Mouse (Mus musculus): ENCODE results near the gene Slc7a11.

Slc7a11 gene

DNA sequence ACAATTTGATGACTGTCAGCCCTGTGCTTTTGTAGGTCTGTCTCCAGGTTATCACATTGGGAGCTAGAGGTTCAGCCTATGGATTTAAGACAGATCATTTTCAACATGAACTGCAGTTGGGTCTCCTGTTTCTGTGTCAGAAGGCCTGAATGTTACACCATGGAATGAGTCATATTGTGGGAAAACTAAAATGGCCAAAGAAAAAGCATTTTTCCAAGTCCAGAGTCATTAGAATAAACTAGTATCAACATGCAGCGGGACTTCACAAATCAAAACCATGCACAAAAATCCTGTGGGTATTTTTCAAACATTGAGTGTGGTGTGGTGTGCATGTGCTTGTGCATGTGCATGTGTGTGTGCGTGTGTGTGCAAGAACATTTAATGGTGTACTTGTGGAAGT is 482.8 kb downstream of the Slc7a11 start:
- DNase-seq: no peak

- no peak for DNase-seq
These were observed 496.6 kb downstream of the Slc7a11 start for GRCm38 (mm10) chr3:49946845-49947244.

- DNase-seq: no peak
These were observed 498.6 kb downstream of the Slc7a11 start for GRCm38 (mm10) chr3:49944783-49945182.

DNA sequence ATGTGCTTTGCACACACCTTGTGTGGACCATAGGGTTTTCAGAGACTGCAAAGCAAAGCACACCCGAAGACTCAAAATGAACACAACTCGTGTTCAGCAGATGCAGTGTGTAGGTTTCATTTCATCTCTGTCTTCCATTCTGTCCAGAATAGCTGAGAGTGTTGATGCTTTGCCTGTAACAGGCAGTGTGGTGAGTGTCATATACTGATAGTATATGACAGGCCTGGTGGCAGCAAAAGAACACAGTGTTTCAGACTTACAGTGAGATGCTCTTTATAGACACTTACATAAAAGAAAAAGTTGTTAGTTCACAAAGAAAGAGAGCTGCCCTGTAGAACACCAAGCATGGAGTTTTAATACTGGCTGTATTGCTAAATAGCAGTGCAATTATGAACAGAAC is 505.8 kb downstream of the Slc7a11 start:
- no peak for DNase-seq

GRCm38 (mm10) chr3:49929496-49929895 is 513.9 kb downstream of the Slc7a11 start:
- no peak for DNase-seq

DNA sequence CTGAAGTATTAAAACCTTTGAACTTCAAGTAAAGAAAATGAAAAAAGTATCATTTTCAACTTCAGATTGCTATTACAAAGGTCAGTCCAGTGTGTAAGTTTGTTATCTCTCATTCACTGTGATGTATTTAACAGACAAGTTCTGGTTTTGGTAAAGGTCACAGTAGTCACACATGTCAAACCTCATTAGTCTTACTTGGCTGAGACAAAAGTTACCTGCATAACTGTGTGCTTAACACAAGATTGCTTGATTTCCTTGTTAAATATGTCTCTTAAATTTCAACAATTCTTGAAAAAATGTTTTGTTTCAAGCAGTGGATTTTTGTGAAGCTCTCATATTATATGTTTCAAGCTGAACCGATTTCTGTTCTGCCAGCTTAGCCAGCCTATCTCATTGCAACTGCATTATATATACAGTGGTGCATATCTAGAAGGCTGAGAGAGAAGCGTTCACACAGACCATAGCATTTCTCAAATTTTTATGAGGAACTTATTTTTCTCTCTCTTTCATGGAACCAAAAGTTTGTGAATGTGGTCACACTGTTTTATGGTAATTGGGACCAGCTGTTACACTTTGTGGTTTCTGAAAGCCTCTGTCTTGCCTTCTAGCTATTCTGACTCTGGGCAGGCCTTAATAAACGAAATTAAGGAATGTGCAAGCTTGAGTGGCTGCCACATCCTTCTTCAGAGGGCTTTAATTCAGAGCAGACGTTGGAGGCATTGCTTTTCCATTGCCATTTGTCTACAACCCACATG is 514.7 kb downstream of the Slc7a11 start:
- no peak for DNase-seq

- DNase-seq: no peak
These were observed 529.5 kb downstream of the Slc7a11 start for GRCm38 (mm10) chr3:49913929-49914328.

DNA sequence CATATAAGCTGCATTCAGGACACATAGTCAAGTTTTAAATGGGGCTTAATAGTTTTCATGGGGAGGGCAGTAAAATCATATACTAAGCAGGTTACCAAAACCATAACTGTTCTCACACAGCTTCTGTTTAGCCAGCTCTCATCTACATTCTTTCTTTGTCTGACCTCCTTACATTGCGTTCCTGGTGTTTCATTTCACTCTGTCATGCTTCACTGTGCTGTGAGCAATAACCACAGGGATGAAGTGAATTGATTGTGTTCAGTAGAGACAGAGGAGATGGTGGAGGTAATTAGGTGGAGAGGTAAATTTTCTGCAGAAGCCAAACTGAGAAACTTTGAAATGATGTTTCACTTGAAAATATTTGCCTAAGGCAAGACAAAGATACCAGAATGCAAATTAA is 532.5 kb downstream of the Slc7a11 start:
- no peak for DNase-seq

DNA sequence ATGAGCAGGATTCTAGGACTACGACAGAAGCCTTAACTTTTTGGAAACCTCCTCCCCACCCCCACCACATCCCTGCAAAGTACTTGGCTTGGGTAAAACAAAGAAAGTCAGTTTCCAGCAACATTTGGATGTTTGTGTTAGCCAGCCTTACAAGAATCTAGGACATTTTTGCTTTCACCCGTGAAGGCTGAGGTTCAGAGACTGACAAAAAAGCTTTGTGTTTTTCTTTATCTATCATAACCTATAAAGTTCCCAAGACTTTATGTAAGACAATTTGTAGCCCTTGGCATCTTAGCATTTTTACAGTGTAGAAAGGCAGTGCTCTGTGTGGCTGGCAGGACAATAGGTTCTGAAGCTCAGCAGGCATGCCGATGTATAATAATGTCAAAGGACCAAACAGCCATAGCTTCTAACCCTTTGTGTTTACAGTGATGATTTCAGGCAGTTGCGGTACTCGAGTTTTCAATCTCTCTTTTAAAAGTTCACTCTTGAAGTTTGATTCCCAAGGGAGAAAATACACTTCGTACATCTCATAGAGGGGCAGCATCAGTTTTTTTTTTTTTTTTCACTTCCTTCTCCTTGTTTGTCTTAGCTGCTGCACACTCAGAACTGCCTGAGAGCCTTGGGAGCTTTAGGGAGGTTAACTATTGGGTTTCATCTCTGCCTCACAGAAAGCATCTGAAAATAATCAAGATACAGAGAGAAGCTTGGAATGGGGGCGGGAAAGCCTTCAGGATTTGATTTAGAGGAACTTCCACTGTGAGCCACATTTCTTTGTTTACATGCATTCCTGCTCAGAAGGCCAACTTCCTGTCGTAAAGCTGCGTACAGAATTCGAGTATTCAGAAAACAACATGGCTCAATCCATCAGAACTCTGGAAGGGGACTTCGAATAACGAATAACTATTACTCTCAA is 534.7 kb downstream of the Slc7a11 start:
- DNase-seq: no peak

GRCm38 (mm10) chr3:49893945-49894344 is 549.5 kb downstream of the Slc7a11 start:
- DNase-seq: no peak

GRCm38 (mm10) chr3:49887359-49887758 is 556.1 kb downstream of the Slc7a11 start:
- DNase-seq: no peak

DNA sequence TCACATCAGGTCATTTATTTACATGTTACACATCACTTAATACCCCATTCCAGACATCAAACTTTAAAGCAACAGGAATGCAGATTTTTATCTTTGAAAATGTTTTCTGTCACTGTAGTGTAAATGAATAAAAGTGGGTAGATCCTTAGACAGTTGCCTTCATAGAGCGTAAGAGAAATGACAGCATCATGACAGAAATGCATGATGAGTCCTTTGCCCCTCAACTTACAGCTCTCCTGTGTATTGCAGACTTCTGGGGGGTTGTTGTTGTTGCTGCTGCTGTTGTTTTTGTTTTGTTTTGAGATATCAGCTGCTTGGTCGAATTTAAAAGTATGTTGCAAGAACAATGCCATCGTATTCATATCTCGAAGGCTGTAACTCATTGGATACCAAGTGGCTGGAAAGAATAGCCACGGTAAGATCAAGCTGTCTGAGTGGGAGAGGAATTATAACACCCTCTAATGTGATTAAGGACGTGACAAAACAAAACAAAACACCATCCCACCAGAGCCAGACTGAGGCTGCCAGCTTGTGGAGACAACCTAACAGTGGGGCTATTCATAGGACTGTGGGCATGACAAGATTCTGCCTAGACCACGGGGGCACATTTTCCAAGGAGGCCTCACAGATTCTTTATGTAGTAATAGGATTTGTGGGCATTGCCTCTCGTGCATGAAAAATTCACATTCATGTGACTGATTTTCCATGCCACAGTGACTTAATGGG is 557.0 kb downstream of the Slc7a11 start:
- no peak for DNase-seq

DNA sequence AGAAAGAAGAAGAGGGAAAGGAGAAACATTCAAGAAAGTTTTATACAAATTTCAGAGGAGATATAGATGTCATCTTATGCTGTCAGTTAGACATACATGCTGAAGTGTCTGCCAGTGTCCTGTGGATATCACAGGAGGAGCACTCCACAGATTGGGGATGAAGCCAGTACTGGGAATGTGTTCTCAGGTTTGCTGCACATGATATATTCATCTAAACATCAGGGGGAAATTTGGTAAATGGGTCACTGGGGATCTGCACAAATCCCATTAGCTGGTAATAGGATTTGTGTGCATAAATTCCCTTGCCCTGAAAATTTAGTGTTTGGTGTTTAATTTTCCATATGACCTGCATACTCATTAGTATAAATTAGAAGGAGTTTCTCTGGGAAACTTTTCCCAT is 562.9 kb downstream of the Slc7a11 start:
- no peak for DNase-seq

DNA sequence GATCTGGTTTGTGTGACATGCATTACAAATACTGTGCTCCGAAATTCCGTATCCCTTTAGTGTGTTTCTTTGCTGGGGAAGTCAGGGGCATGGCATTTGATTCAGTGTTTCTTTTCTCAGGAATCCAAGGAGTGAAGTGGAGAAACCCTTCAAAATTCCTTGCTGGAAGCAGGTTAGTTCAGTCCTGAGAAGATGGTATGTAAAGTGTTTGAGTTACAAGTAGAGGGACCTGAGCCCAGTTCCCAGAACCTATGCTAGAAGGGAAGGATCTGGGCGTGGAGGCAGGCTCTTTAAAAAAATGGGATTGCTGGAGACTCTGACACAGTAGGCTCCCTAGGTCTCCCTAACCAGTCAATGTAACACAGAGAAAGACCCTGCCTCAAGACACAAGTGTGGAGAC is 572.6 kb downstream of the Slc7a11 start:
- no peak for DNase-seq

DNA sequence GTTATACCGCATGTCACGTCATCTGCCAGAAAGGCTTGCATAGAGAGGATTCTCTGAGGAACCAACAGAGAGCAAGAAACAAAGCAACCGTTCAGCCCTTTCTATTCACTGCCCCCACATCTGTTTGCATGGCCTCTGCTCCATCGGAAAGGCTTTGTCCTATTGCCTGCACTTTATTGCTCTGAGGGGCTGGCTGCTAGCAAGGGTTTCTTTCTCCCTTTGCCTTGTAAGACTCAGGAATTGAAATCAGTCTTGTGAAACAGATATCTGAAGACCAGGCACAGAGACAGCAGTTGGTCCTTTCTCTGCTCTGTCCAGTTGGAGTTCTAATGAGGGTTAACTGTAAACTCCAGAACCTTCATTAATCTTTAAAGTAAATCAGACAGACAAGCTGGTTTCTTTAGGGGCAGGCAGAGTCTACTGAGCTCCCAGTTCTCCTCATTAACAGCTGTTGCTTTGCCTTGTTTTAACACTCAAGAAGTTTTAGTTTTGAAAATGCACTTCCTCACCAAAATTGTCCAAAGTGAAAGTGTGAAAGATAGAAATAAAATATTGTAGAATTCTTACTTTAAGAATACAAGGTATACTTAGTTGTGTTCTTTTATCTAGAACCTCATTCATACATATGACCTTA is 575.3 kb downstream of the Slc7a11 start:
- DNase-seq: no peak

DNA sequence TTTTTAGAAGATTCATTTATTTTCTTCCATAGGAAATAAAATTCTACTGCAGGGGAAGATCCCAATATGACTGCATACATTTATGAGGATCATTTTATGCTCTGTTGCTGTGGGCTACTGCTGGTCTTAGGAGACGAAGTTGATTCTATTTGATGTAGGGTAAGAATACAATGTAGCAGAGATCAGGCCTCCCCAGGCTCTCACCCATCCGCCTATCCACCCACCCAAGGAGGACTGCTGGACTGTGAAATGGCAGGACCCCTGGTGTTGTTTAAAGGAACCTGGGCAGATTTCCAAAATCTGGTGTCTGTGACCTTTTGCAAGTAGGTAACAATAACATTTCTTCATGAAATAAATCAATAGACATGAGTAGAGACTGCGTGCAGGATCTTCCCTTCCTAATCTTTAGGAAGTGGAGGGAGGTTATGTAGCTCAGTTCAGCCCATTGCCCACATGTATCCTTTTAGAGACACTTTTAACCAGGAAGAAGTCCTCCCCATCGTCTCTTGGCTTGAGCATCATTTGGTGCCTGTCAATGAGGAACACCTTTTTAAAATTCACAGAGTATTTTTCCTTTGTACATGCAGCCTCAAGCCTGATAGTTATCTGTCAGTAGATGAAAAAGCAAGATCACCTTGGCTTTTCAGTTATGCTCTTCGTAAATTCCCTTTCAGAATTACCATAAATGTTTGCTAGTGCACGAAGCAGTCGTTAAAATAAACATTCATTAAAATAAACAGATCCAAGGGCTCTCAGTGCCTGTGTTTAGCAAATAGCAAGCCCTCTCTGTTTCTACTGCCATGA is 576.1 kb downstream of the Slc7a11 start:
- no peak for DNase-seq

DNA sequence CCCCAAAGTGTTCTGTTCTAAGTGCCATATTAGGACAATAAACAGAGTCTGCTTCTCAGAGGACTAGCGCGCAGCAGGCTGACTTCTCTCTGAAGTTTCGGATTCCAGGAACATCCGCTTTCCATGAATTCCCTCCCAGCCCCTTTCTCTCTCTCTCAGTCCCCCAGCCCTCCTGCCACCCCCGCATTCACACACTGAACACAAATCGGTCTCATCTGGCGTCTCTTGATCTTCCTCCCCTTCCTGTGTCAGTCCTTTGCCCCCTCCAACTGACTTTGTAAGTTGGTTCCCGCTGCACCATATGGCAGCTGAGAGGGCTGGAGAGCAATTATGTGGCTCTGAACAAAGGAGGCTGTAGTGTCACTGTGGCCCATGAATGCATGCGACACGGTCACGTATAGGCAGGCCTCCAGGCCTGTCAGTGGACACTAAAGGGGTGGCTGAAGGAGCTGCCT is 577.3 kb downstream of the Slc7a11 start:
- DNase-seq: no peak

DNA sequence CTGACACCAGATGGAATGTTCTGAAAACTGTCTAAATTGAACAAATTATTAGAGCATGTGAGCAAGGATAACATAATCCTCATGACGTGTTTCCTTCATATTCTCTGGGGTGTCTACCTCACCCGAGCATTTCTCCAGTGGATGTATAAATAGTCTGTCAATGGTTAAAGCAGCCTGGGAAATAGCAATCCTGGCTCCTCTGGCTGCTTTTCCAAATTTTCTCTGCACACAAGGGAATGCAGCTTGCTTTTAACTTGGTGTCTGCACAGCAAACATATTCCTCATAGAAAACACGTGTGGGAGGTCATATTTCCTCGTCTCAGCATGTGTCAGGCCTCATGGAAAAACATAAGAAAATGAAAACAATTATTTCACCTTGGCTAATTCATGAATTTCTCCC is 586.6 kb downstream of the Slc7a11 start:
- no peak for DNase-seq

- no peak for DNase-seq
These were observed 589.1 kb downstream of the Slc7a11 start for GRCm38 (mm10) chr3:49854277-49854676.

DNA sequence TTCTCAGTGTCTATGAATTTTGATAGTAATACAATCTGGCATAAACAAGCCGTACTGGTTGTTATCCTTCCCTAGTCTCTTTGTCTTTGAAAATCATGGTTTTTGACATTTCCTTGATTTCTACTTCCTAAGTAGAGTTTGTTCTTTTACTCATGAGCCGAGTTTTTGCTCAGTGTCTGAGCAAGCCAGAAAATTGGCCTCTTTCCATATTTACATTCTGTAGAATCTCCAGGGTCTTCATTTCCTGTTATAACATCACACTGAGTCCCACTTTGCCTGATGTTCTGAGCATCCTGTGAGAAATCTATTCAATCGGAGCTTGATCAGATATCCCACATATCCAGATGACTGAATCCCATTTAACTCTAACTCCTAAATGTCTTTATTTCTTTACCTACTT is 600.4 kb downstream of the Slc7a11 start:
- no peak for DNase-seq
